13 mouse cellular contexts compared by ENCODE assay signal in the genomic region with DNA sequence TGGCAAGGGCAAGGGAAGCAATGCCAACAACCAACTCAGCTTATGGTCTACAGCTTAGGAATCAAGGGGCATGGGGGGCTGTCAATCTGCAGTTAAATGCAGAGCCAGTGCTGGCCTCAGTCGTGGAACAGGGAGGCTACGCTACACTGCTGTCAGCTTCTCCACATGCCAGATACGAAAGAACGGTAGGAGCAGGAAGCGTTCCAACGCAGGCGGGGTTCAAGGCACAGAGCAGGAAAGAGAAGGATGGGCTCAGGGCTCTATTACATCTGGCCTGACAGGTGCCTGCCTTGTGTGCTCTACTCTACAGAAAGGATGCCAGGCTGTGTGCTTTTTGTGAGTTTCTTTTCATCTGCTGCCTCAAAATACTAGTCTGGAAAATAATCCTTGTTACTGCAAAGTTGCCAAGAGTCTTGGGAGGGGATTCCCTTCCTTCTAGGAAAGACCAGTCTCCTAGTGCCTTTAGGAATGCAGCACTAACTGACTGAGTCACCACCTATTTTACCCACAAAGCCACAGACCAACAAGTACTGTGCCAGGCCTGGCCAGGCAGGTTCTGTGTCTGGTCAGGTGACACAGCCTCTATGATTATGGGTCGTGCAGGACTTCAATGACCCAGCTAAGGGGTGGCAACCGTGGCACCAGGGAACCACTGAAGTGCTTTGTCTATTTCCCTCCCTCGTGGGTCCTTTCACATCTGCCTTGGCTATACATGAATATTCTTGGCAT. TPM values are rescaled to one million over a fixed set of nuclear protein-coding genes. Genes with fewer than 3 reads are reported as not detected.
A peak's percentile ranks its signal among the peaks of the same experiment; 100 is the strongest.
DNase-seq lines count a peak whose midpoint lies in the region; ATAC-seq lines count a peak whose summit lies in the region.
"Had no signal": no experiment of that assay in that cellular context is flagged by ENCODE, and none has a peak within 500 bp of the region (broad histone marks: within the 10 kb centered on the region; RNA-seq: fewer than 3 reads in every experiment).

No protein-coding gene starts in this region.

- no peak overlapping the region for H3K27ac ChIP-seq in intestine, embryonic 16.5 days (ENCODE audit: low read length)
- no peak overlapping the region for H3K27ac ChIP-seq in stomach, embryonic 16.5 days (ENCODE audit: low read length)
- H3K27ac ChIP-seq: heart, embryonic 15.5 days; neural tube, embryonic 13.5 days had no signal

- H3K4me3 ChIP-seq in intestine, embryonic 16.5 days (ENCODE audit: low read length), result no peak overlapping the region
- no peak overlapping the region for H3K4me3 ChIP-seq in stomach, embryonic 16.5 days (replicated peaks; ENCODE audit: low read length)
- H3K4me3 ChIP-seq: heart, embryonic 15.5 days; neural tube, embryonic 13.5 days had no signal

- H3K36me3 ChIP-seq in intestine, embryonic 16.5 days (ENCODE audit: control insufficient read depth, insufficient read depth, low read length), result peaks cover 6% of the 10 kb centered on the region; the same call in 1 of the 2 replicates
- peaks cover 11% of the 10 kb centered on the region; the same call in 1 of the 2 replicates for H3K36me3 ChIP-seq in stomach, embryonic 16.5 days (ENCODE audit: control insufficient read depth, insufficient read depth, low read length)

- no peaks in the 10 kb centered on the region for H3K27me3 ChIP-seq in intestine, embryonic 16.5 days (replicated peaks; ENCODE audit: control insufficient read depth, insufficient read depth, low read length)
- H3K27me3 ChIP-seq in stomach, embryonic 16.5 days (ENCODE audit: control insufficient read depth, insufficient read depth, low read length), result no peaks in the 10 kb centered on the region
- H3K27me3 ChIP-seq: heart, embryonic 15.5 days; neural tube, embryonic 13.5 days had no signal

- 0 out of 2 replicates have a peak, but pooled peaks have one; percentile 36 for ATAC-seq in intestine, embryonic 16.5 days
- ATAC-seq in stomach, embryonic 16.5 days (ENCODE audit: insufficient read depth, low FRiP score), result peak; percentile 49; the same call in 1 of the 2 replicates
- no peak for ATAC-seq in monocyte, adult 5-6 weeks (replicated peaks; ENCODE audit: insufficient number of reproducible peaks, low FRiP score, low TSS enrichment, poor library complexity, severe bottlenecking)

- no peaks in the 10 kb centered on the region; the same call in 1 of the 2 replicates for H3K9me3 ChIP-seq in intestine, embryonic 16.5 days (ENCODE audit: control insufficient read depth, low read length)
- no peaks in the 10 kb centered on the region for H3K9me3 ChIP-seq in stomach, embryonic 16.5 days (replicated peaks; ENCODE audit: control insufficient read depth, low read length)
- H3K9me3 ChIP-seq: heart, embryonic 15.5 days; neural tube, embryonic 13.5 days had no signal

- no peak overlapping the region for H3K4me2 ChIP-seq in intestine, embryonic 16.5 days (ENCODE audit: low read depth, low read length)
- no peak overlapping the region for H3K4me2 ChIP-seq in stomach, embryonic 16.5 days (ENCODE audit: low read depth, low read length)
- H3K4me2 ChIP-seq: heart, embryonic 15.5 days; lung, embryonic 14.5 days; neural tube, embryonic 13.5 days had no signal

- no peak overlapping the region for H3K9ac ChIP-seq in intestine, embryonic 16.5 days (ENCODE audit: low read depth, low read length)
- H3K9ac ChIP-seq in stomach, embryonic 16.5 days (ENCODE audit: low read length), result no peak overlapping the region
- H3K9ac ChIP-seq: heart, embryonic 15.5 days; lung, embryonic 14.5 days had no signal

- H3K4me1 ChIP-seq in intestine, embryonic 16.5 days (ENCODE audit: control insufficient read depth, insufficient read depth, low read length), result peaks cover 8% of the 10 kb centered on the region; the same call in 1 of the 2 replicates
- peaks cover 21% of the 10 kb centered on the region for H3K4me1 ChIP-seq in stomach, embryonic 16.5 days (ENCODE audit: control insufficient read depth, insufficient read depth, low read length)

- DNase-seq in cerebellum, postnatal 10 days, result peak; percentile 78 to 84
- no peak for DNase-seq in cerebellum, adult 11 months
- DNase-seq in lung, adult 18-20 months, result peak; percentile 69 to 83
- DNase-seq in lung, postnatal 10 days, result no peak
- DNase-seq in thymus, postnatal 4 days, result no peak
- DNase-seq: cerebellum, adult 18-20 months; layer of hippocampus, adult 9-11 months; lung, embryonic 14.5 days had no signal

- 71% methylated on average over 10 of the region's 10 CpGs for WGBS in intestine, embryonic 16.5 days
- 51% methylated on average over 10 of the region's 10 CpGs for WGBS in stomach, embryonic 16.5 days

RNA-seq across cellular contexts. Expression of gene Nnat, which starts 7.6 kb away (rescaled TPM):
- polyA plus RNA-seq in intestine, embryonic 16.5 days (2015; fragmentation: Nextera tagmentation; extraction: Ambion mirVana), result 302 and 323 TPM in 2 replicates
- polyA plus RNA-seq in stomach, embryonic 16.5 days (2015; fragmentation: Nextera tagmentation; extraction: Ambion mirVana), result 268 and 304 TPM in 2 replicates
- total RNA-seq in monocyte, adult 5-6 weeks (2017), result 0.85 to 2.6 TPM in 2 of 3 replicates, not detected in the other

RNA-seq across cellular contexts. Expression of gene Blcap, which starts 18.8 kb away (rescaled TPM):
- 39.0 and 42.0 TPM in 2 replicates for polyA plus RNA-seq in intestine, embryonic 16.5 days (2015; fragmentation: Nextera tagmentation; extraction: Ambion mirVana)
- polyA plus RNA-seq in stomach, embryonic 16.5 days (2015; fragmentation: Nextera tagmentation; extraction: Ambion mirVana), result 45.3 and 50.0 TPM in 2 replicates
- total RNA-seq in monocyte, adult 5-6 weeks (2017), result 8.2 to 31.0 TPM (median 23.0 TPM) in 3 replicates

Comparison
In these comparisons a context has a peak if more than half of its experiments do, and no peak if none do; other contexts are left out.
1. DNase-seq: peak in cerebellum, postnatal 10 days (2 of 2) and lung, adult 18-20 months (2 of 2); none in cerebellum, adult 11 months (single experiment), lung, postnatal 10 days (single experiment) and thymus, postnatal 4 days (single experiment).